Mouse (Mus musculus): Measurements from ENCODE around the gene Scai. TPM values are rescaled to one million over a fixed set of nuclear protein-coding genes. Genes with fewer than 3 reads are reported as not detected.

The Scai gene
- polyA plus RNA-seq, 1 experiment from 2014 or later = 6.5 TPM

Other genes starting within 250 kb of the Scai start
- 0.65 and 1.3 TPM in 2 replicates for gene Wdr38, start 193.3 kb downstream of the Scai start, polyA plus RNA-seq (2014; fragmentation: Nextera tagmentation; extraction: Ambion mirVana)
- gene Arpc5l, start 185.4 kb downstream of the Scai start, polyA plus RNA-seq (2014; fragmentation: Nextera tagmentation; extraction: Ambion mirVana) = 82.9 and 97.0 TPM in 2 replicates
- 768 and 887 TPM in 2 replicates for gene Rpl35, start 185.1 kb downstream of the Scai start, polyA plus RNA-seq (2014; fragmentation: Nextera tagmentation; extraction: Ambion mirVana)
- gene Golga1, start 125.2 kb downstream of the Scai start, polyA plus RNA-seq (2014; fragmentation: Nextera tagmentation; extraction: Ambion mirVana) = 19.3 and 23.2 TPM in 2 replicates
- 49.4 and 54.2 TPM in 2 replicates for gene Ppp6c, start 35.7 kb upstream of the Scai start, polyA plus RNA-seq (2014; fragmentation: Nextera tagmentation; extraction: Ambion mirVana)